Mouse (Mus musculus) brain, adult 10 weeks (tissue): Measurements from ENCODE around the gene Tmem230. TPM values are rescaled to one million over a fixed set of nuclear protein-coding genes. Genes with fewer than 3 reads are reported as not detected.

Experiments used
- polyA plus RNA-seq: library from polyadenylated mRNA; stranded (reverse); fragments of 350-450 nt; fragmentation: Illumina TruSeq; extraction: RNeasy Lipid Tissue Mini Kit (QIAGEN cat#74804); gene quantifications from one replicate; pipeline ENCODE4 v1.2.3, GENCODE M21; 2015; ENCODE audit warnings: low read depth, low replicate concordance

The Tmem230 gene
- 42.9 TPM for polyA plus RNA-seq

DNA sequence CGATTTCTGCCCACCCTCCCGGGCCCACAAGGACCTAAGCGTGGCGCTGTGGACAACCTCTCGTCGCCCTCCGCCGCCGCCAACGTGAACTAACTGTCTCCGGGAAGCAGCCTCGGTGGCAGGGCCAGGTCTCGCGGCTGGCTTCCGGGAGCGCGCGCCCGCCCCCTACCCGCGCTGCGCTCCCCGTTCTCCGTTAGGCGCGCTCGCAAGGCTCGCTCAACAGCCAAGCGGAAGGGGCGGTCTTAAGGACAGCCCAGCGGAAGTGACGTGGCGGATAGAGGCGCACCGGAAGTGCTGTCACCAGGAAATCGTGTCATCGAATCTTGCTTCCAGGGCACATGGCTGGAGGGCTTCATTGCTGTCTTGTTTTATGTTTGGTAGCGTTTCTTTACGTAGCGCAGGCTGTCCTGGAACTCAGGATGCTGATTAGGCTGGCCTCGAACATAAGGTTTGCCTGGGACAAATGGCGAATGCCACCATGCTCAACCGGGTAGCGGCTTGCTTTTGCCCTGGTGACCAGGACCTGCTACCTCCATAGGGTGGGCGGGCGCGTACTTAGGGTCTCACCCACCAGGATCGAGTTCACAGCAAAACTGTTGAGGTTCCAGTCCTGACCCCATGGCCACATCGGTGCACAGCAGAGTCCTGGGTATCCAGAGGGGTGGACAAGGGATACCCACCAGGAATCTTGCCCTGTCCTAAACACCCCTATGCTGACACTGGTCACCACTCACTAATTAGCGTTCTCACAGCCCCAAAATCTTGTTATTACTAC is at the start of gene Tmem230:
Gene Tmem230 (minus strand): TSS at position 269 of the 775 bp plus-strand sequence.

DNA sequence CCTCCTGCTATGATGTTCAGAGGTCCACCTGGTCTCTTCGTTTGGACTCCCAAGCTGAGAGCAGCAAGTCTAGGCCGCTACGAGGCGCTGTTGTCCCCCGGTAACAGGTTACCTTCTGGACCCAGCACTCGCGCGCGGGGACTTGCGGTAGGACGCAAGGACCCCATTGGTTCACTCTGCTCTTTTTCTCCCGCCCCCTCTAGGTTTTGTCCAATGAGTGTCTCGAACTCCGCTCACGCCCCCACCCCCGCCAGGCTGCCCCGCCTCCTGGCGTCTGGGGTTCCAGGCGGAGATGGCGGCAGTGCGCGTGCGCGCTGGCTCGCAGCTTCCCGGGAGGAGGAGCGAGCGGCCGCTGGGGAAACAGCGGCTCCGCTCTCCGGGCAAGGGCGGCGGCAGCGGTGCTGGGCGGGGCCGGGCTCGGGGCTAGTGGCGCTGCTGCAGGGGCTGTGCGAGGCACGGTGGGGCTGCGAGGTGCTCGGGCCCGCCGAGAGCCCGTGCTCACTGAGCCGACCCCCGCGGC is 15.3 kb upstream of the Tmem230 start, which contains the start of gene Cds2:
Gene Cds2 (plus strand): TSS at position 270 of the 520 bp plus-strand sequence.

DNA sequence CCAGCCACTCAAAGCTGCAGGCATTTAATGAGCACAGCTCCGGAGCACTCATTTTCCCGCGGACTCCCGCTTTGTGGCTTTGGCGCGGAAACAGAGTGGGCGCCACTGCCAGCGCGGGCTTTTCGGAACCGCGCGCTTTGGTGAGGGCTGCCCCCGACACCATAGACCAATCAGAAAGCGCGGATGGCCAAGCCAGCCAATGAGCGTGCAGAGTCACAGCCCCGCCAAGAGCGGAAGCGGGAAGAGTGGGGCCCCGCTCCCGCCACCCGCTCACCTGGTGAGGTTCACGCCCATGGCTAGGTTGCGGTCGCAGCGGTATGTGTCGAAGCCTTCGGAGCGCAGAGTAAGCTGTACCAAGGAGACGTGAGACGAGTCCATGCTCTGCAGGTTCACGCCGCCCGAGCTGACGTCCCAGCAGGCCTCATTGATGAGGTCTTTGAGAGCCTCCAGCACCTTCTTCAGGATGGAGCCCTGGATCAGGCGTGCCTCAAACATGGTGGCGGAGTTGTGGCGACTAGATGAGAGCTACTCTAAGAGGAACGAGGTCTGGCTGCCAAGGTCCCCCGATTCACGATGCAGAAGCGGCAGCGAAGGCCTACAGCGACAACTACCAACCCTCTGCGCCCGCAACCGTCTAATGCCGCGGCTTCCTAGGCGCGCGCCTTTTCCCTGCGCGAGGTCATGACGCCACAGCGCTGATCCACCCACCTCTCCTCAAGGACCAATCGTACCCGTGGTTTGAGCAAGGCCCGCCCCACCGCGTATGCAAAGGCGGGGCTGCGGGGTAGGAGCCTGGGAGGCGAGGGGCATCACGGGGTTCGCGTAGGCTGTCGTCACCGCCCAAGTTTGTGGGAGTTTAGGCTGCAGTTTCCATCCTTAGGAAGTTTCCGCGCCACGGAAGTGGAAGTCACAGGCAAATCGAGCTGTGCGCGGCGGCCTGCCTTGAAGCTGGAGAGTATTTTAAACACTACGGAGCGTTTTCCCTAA is 5.2 kb upstream of the Tmem230 start, which contains the start of gene Pcna:
Gene Pcna (minus strand): TSS at position 773 of the 987 bp plus-strand sequence.

Other genes with a start within 250 kb of the Tmem230 start
- gene Rassf2, start 217.5 kb downstream of the Tmem230 start, polyA plus RNA-seq: 39.9 TPM
- gene Slc23a2, start 102.7 kb downstream of the Tmem230 start, polyA plus RNA-seq: 82.4 TPM
- gene Pcna, start 5.5 kb upstream of the Tmem230 start, polyA plus RNA-seq: 92.0 TPM
- gene Cds2, start 15.3 kb upstream of the Tmem230 start, polyA plus RNA-seq: 159 TPM
- 1.5 TPM for gene Prokr2, start 137.6 kb upstream of the Tmem230 start, polyA plus RNA-seq